Mouse (Mus musculus) E14TG2a.4 (cell line): ENCODE measurements at regions not wholly inside any gene's neighbourhood (a gene's known extent, or its start where the extent isn't known, plus 50 kb on each side); places are given as distances from the start of the nearest gene placed in this dataset.

ENCODE experiments used
- H3K27me3 ChIP-seq: 2 replicates; pipeline ENCODE4 v1.6.1; 2014; ENCODE audit warnings: low read length, control low read depth; ENCODE audit not compliant: insufficient read depth
- H3K36me3 ChIP-seq: 2 replicates; pipeline ENCODE4 v1.6.1; 2014; ENCODE audit warnings: low read length, control low read depth; ENCODE audit not compliant: insufficient read depth
- H3K4me1 ChIP-seq: replicated peaks from 2 replicates; pipeline ENCODE4 v1.6.1; 2014; ENCODE audit warnings: low read depth, low read length, control low read depth
- H3K4me3 ChIP-seq: replicated peaks from 2 replicates; pipeline ENCODE4 v1.5.1; 2014; ENCODE audit warnings: mild to moderate bottlenecking, low read length
- H3K9me3 ChIP-seq: 2 replicates; pipeline ENCODE4 v1.6.1; 2014; ENCODE audit warnings: low read length, control low read depth
- CTCF ChIP-seq: conservative IDR thresholded peaks from 2 replicates; pipeline ENCODE4 v1.5.1; 2014; ENCODE audit warnings: low read length
- NANOG ChIP-seq: IDR thresholded peaks from 2 replicates; pipeline ENCODE4 v1.6.1; 2014; ENCODE audit warnings: borderline replicate concordance, low read length, mixed read lengths
- POU5F1 ChIP-seq: IDR thresholded peaks from 2 replicates; pipeline ENCODE4 v1.6.1; 2014; ENCODE audit warnings: low read length, borderline replicate concordance

- no peaks in the 10 kb centered on the region for H3K36me3 ChIP-seq
- no peaks in the 10 kb centered on the region for H3K4me1 ChIP-seq
- no peak overlapping the region for H3K4me3 ChIP-seq
- no peak for TF ChIP-seq NANOG
- TF ChIP-seq CTCF: no peak
- TF ChIP-seq POU5F1: no peak
- 0 out of 2 replicates have a peak, but pooled peaks cover 6% of the 10 kb centered on the region for H3K27me3 ChIP-seq
- H3K9me3 ChIP-seq: 0 out of 2 replicates have a peak, but pooled peaks cover 4% of the 10 kb centered on the region
These were observed 144.3 kb downstream of the Tex36 start for GRCm38 (mm10) chr7:133457436-133458324.

DNA sequence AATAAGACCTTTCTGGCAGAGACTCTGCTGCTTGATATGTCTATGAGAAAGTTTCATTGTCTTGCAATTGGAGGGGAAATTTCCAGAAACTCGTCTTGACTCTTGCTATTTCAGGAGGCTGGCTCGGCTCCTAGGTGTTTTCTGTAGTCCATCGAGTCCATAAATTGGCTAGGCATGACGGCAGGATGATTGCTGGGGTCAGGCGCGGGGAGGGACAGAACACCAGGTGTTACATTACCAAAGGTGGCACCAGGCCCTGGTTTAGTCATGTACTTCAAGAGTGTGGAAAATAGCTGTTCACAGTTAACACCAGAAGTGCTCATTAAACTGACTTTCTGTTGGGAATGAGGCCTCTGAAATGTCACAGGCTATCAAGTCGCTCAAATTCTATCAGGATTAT is 151.7 kb downstream of the Tex36 start:
- H3K27me3 ChIP-seq: no peaks in the 10 kb centered on the region
- H3K9me3 ChIP-seq: peaks cover 11% of the 10 kb centered on the region
- peaks cover 15% of the 10 kb centered on the region for H3K4me1 ChIP-seq
- no peak overlapping the region for H3K4me3 ChIP-seq
- no peaks in the 10 kb centered on the region for H3K36me3 ChIP-seq
- TF ChIP-seq NANOG (no peak), POU5F1 (no peak), CTCF (no peak)

- peaks cover 8% of the 10 kb centered on the region; the same call in 1 of the 2 replicates for H3K36me3 ChIP-seq
- TF ChIP-seq CTCF (no peak), POU5F1 (no peak), NANOG (no peak)
- peaks cover 18% of the 10 kb centered on the region for H3K4me1 ChIP-seq
- H3K4me3 ChIP-seq: 0 out of 2 replicates have a peak overlapping the region, but pooled peaks have one; percentile 17
- H3K27me3 ChIP-seq: no peaks in the 10 kb centered on the region
- H3K9me3 ChIP-seq: peaks cover 29% of the 10 kb centered on the region
These were observed 154.9 kb downstream of the Tex36 start for GRCm38 (mm10) chr7:133447079-133447478.

DNA sequence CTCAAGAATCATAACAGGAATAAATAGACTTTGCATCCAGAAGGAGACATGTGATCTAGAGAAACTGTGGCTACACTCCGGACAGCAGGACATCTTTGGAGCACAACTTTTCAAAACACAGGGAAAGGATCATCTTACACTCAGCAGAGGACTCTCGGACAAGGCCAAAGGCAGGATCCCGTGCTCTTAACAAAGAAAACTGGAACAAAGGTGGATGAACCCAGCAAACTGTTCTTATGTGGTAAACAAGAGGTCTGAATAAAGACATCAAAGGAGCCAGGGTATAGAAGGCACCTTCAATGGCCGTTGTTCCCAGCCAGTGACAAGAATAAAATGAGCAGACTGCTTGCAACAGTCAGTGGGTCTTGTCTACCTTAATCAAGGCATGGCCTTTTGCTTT is 160.3 kb downstream of the Tex36 start:
- Histone ChIP-seq H3K27me3 (no peaks in the 10 kb centered on the region), H3K36me3 (peaks cover 8% of the 10 kb centered on the region; the same call in 1 of the 2 replicates), H3K4me1 (peaks cover 54% of the 10 kb centered on the region), H3K9me3 (peaks cover 29% of the 10 kb centered on the region), H3K4me3 (no peak overlapping the region)
- TF ChIP-seq NANOG (peak; percentile 55; the same call in 1 of the 2 replicates), CTCF (no peak), POU5F1 (no peak)

- TF ChIP-seq POU5F1 (no peak), CTCF (no peak), NANOG (no peak)
- no peaks in the 10 kb centered on the region; the same call in 1 of the 2 replicates for H3K27me3 ChIP-seq
- peaks cover 8% of the 10 kb centered on the region; the same call in 1 of the 2 replicates for H3K36me3 ChIP-seq
- peaks cover 50% of the 10 kb centered on the region for H3K4me1 ChIP-seq
- no peak overlapping the region for H3K4me3 ChIP-seq
- peaks cover 29% of the 10 kb centered on the region for H3K9me3 ChIP-seq
These were observed 160.8 kb downstream of the Tex36 start for GRCm38 (mm10) chr7:133441169-133441568.

DNA sequence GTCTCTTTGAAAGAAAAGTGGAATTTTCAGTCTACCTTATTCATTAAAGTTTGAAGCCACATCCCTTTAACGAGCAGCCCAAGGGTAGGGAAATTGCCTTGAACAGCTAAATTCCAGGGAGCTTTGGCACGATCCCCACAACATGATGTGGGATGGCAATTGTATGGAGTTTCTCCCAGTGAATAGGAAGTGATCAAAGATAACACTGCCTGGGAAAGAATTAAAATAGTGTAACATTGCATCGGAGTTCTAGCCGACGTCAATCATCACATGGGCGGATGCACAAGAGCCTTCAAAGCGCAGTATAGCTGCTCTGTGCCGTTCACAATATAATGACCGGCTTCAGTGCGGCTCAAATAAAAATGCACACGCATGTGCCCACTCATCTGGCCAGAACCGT is 161.2 kb downstream of the Tex36 start:
- peaks cover 29% of the 10 kb centered on the region for H3K9me3 ChIP-seq
- peaks cover 8% of the 10 kb centered on the region; the same call in 1 of the 2 replicates for H3K36me3 ChIP-seq
- TF ChIP-seq POU5F1 (no peak), NANOG (no peak), CTCF (no peak)
- no peak overlapping the region for H3K4me3 ChIP-seq
- peaks cover 52% of the 10 kb centered on the region for H3K4me1 ChIP-seq
- no peaks in the 10 kb centered on the region; the same call in 1 of the 2 replicates for H3K27me3 ChIP-seq

- H3K4me1 ChIP-seq: peaks cover 58% of the 10 kb centered on the region
- TF ChIP-seq NANOG (no peak), POU5F1 (no peak), CTCF (no peak)
These were observed 161.9 kb downstream of the Tex36 start for GRCm38 (mm10) chr7:133440086-133440485.

DNA sequence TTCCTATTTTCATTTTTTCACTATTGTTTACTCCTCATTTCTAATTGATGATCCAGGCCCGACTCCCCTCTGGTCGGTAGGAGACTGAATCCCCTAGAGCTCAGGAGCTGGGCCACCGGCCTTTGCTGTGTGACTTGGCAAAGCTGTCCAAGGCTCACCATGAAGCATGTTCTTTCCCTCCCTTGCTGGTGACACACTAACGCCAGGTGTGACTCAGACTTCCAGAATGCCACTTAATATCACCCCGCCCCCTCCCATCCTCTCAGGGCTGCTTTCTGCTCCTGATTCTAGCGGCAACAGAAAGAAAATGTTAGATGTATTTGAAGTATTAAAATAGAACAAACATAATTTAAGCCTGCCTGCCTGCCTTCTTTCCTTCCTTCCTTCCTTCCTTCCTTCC is 163.3 kb downstream of the Tex36 start:
- Histone ChIP-seq H3K4me3 (no peak overlapping the region), H3K27me3 (no peaks in the 10 kb centered on the region; the same call in 1 of the 2 replicates), H3K4me1 (peaks cover 67% of the 10 kb centered on the region), H3K9me3 (peaks cover 15% of the 10 kb centered on the region), H3K36me3 (peaks cover 5% of the 10 kb centered on the region; the same call in 1 of the 2 replicates)
- TF ChIP-seq CTCF (no peak), POU5F1 (no peak), NANOG (no peak)

More at GRCm38 (mm10) chr7:133440086-133440485, 161.9 kb downstream of the Tex36 start:
- H3K27me3 ChIP-seq: no peaks in the 10 kb centered on the region; the same call in 1 of the 2 replicates
- H3K36me3 ChIP-seq: peaks cover 8% of the 10 kb centered on the region; the same call in 1 of the 2 replicates
- no peak overlapping the region for H3K4me3 ChIP-seq
- peaks cover 26% of the 10 kb centered on the region for H3K9me3 ChIP-seq
